Mouse (Mus musculus): ENCODE measurements around the gene Psg19.

DNA sequence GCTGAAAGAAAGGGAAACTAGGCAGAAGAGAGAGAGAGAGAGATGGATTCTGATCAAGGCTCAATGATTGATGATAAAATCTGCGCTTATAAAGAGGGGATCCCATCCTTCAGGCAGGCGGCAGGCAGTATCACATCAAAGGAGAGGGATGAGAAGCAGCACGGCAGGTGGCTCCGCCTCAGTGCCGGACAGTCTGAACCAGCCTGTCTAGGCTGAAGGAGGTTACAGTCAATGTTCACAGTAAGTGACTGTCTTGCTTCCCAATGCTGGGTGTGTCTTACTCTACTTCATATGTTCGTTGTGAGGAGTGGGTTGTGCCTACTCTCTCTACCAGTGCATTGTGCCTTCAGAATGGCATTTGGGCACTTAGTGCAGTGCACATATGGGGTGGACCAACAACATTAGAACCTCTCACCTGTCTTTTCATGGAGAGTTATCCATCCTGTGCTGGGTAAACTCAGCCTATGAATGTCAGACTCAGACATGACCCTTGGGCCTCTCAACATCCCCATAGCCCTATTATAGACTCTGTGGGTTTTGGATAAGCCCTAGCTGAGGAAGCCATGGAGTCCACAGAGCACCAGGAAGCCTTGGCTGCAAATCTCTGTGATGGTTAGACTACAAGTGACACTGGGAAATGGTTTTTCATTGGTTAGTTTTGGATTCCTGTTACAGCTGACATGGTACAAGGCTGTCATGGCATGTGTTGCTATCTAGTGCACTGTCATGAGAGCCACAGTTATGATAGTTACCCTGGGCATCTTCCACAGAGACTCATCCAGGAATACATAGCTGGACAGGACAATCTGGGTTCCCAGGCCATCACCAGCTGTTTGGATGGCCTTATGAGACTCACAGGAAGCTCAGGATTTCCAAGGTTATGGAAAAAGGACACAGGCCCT is 49.1 kb downstream of the Psg19 start:
- TF ChIP-seq CTCF (IDR thresholded peaks at IDR 0.05; ENCODE audit: extremely low read depth, insufficient read length, insufficient replicate concordance, low read depth, low read length) = no peak
- TF ChIP-seq POLR2A (IDR thresholded peaks at IDR 0.05; ENCODE audit: low read depth, low read length) = no peak

All from small intestine, adult 2 months (tissue).